Mouse (Mus musculus) embryo, embryonic 11 days (tissue): ENCODE data around the gene Saysd1.

Experiments
- DNase-seq: peaks from one replicate; pipeline ENCODE4 v3.0.0-alpha.2; 2015

The Saysd1 gene

GRCm38 (mm10) chr14:20158727-20159681 is 20.7 kb upstream of the Saysd1 start:
- no peak for DNase-seq

GRCm38 (mm10) chr14:20157595-20157994 is 19.3 kb upstream of the Saysd1 start:
- DNase-seq: no peak

- DNase-seq: no peak
Measured at GRCm38 (mm10) chr14:20155718-20156117, 17.4 kb upstream of the Saysd1 start.

- no peak for DNase-seq
Measured at GRCm38 (mm10) chr14:20154937-20155336, 16.6 kb upstream of the Saysd1 start.

GRCm38 (mm10) chr14:20154245-20154644 is 15.9 kb upstream of the Saysd1 start:
- peak; percentile 27 for DNase-seq

- no peak for DNase-seq
Measured at GRCm38 (mm10) chr14:20149127-20150080, 11.1 kb upstream of the Saysd1 start.

GRCm38 (mm10) chr14:20148514-20148913 is 10.2 kb upstream of the Saysd1 start:
- DNase-seq: no peak

GRCm38 (mm10) chr14:20147854-20148253 is 9.5 kb upstream of the Saysd1 start:
- DNase-seq: no peak

GRCm38 (mm10) chr14:20144093-20144492 is 5.8 kb upstream of the Saysd1 start:
- peak; percentile 29 for DNase-seq

GRCm38 (mm10) chr14:20134965-20135671 is 3.2 kb downstream of the Saysd1 start:
- DNase-seq: no peak

- no peak for DNase-seq
Measured at GRCm38 (mm10) chr14:20128162-20128561, 10.2 kb downstream of the Saysd1 start.

GRCm38 (mm10) chr14:20127406-20128087 is 10.8 kb downstream of the Saysd1 start:
- DNase-seq: no peak

GRCm38 (mm10) chr14:20120868-20121267 is 17.5 kb downstream of the Saysd1 start:
- no peak for DNase-seq

GRCm38 (mm10) chr14:20120012-20120411 is 18.3 kb downstream of the Saysd1 start:
- no peak for DNase-seq

GRCm38 (mm10) chr14:20116149-20116605 is 22.2 kb downstream of the Saysd1 start:
- DNase-seq: peak; percentile 36

- no peak for DNase-seq
Measured at GRCm38 (mm10) chr14:20114951-20115350, 23.4 kb downstream of the Saysd1 start.

GRCm38 (mm10) chr14:20113964-20114363 is 24.4 kb downstream of the Saysd1 start:
- DNase-seq: peak; percentile 91

GRCm38 (mm10) chr14:20113189-20113961 is 25.0 kb downstream of the Saysd1 start:
- no peak for DNase-seq

GRCm38 (mm10) chr14:20112218-20112617 is 26.1 kb downstream of the Saysd1 start:
- no peak for DNase-seq

GRCm38 (mm10) chr14:20110945-20111344 is 27.4 kb downstream of the Saysd1 start:
- DNase-seq: no peak

GRCm38 (mm10) chr14:20106271-20106670 is 32.1 kb downstream of the Saysd1 start:
- no peak for DNase-seq
